Mouse (Mus musculus): ENCODE measurements around the gene Drd2.

- TF ChIP-seq CTCF (IDR thresholded peaks at IDR 0.05; ENCODE audit: low read depth) = no peak
- no peak for TF ChIP-seq EP300 (IDR thresholded peaks at IDR 0.05; ENCODE audit: low read depth)
Measured at GRCm38 (mm10) chr9:49386119-49386518, 45.7 kb downstream of the Drd2 start.
